Mouse (Mus musculus) stomach, postnatal 0 days (tissue): ENCODE measurements around the gene Actr3.

Experiments used
- CTCF ChIP-seq: IDR thresholded peaks from 2 replicates; pipeline ENCODE4 v1.5.1; 2016; ENCODE audit warnings: antibody characterized with exemption, low read depth, mild to moderate bottlenecking, moderate library complexity
- EP300 ChIP-seq: optimal IDR thresholded peaks from 2 replicates; pipeline ENCODE3; 2016; ENCODE audit warnings: antibody characterized with exemption

DNA sequence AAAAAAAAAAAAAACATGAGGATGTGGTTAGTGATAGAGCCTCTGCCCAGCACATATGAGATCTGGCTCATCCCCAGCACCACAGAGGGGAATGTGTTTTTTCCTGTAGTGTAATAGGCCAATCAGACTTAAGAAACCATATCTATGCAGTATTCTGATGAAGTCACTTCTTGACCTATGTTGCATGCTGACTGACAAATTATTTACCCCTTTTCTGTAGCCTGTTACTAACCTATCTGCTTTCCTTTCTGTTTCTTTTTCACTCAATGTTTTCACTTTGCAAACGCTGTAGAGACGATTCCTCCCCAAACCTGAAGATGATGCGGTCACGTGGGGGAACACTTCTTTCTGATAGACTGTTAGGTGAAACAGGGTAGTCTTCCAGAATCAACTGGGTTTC, 32.4 kb upstream of the Actr3 start:
- no peak for TF ChIP-seq CTCF
- TF ChIP-seq EP300 = no peak
